Mouse (Mus musculus): ENCODE measurements around the gene 0610040J01Rik.

- TF ChIP-seq CTCF (IDR thresholded peaks at IDR 0.05; ENCODE audit: extremely low read depth, insufficient read depth, low read length), result no peak
- no peak for TF ChIP-seq POLR2A (IDR thresholded peaks at IDR 0.05; ENCODE audit: extremely low read depth, insufficient read depth, low read length)
These were observed 62.7 kb downstream of the 0610040J01Rik start for GRCm38 (mm10) chr5:63874880-63875279.

All from cortical plate, adult 2 months (tissue).